Mouse (Mus musculus): ENCODE data around the gene Plaa.
"Not testable (repeated sequence)": the region's sequence is repeated elsewhere in the genome, so short reads cannot be mapped to it uniquely, and the experiment has no call there.

Plaa gene

GRCm38 (mm10) chr4:94603031-94603629 lies at the start of gene Plaa:
Gene Plaa, minus strand, starts transcription at chr4:94603244.
- peak; percentile 86 for DNase-seq

DNA sequence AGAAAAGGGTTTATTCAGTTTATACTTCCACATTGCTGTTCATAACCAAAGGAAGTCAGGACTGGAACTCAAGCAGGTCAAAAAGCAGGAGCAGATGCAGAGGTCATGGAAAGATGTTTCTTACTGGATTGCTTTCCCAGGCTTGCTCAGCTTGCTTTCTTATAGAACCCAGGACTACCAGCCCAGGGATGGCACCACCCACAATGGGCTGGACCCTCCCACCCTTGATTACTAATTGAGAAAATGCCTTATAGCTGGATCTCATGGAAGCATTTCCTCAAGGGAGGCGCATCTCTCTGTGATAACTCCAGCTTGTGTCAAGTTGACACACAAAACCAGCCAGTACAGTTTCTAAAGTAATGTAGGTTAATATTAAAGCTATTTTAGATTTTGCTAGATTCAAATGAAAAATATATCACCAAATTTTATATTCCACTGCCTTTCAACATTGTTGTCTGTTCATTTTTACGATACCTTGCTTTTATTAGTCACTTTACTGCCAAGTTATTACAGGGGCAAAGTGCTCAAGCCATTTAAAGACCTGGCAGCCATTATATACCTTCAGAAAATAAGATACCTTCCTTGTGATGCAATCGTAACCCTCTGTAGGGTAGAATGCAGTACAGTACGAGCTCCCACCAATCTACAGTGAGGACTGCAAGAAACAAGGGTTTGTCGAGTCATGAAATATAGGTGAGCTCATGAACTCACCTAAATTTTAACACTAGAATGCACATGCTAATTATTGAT lies 47.6 kb upstream of the Plaa start:
- DNase-seq: not testable (repeated sequence)

GRCm38 (mm10) chr4:94649920-94650319 lies 46.9 kb upstream of the Plaa start, which contains the start of gene Lrrc19:
Gene Lrrc19, minus strand, starts transcription at chr4:94650144.
- no peak for DNase-seq

- no peak for DNase-seq
Observed at GRCm38 (mm10) chr4:94643141-94643540, 40.1 kb upstream of the Plaa start.

DNA sequence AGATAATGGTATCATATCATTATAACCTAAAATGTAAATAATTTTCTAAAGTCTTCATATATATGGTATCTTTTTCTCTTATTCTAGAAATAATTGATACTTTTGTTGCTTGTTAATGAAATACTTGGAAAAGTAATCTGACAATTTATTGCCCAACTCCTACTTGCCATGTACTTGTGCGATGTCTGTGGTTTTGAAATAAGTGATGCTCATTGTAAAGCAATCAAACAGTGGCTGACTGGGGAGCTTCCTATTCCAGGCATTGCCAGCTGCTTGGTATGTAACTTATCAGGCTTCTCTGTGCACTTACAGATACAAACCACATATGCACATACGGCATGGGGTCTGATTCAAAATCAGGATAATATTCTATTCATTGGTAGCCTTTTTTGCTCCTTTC lies 17.0 kb upstream of the Plaa start:
- no peak for DNase-seq

GRCm38 (mm10) chr4:94614627-94615006 lies 11.6 kb upstream of the Plaa start:
- no peak for DNase-seq

DNA sequence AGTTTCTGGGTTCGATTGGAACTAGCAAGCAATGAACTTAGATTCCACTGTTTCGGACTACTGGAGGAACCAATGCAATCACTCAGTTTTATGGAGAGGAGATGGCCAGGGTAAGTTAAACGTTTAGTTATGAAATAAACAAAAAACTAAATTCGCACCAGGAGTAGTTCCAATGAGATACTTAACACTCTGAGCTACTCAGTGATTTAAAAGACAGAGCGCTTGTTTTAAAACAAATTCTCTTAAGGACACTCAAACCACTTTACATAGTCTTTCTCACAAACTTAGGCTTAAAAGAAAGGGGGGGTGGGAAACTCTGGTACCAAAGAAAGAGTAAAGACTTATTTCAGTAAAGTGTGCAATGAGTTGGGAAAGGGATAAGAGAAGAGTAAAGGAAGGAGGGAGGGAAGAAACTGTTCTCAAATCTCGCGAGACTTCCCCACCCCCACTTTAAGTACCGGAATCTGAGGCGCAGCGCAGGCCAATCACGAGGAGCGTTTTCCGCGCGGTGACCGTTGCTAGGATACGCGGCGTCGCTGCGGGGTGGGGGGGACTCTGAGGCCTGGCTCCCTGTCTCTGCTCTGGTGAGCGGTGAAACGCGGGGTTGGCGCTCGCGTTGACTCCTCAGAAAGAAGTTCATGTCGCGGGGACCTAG lies 11.1 kb upstream of the Plaa start, which contains the start of gene Ift74:
Ift74 (plus strand) TSS at position 520 of the 655 bp plus-strand sequence.
- DNase-seq: peak; percentile 90

GRCm38 (mm10) chr4:94610339-94610738 lies 7.3 kb upstream of the Plaa start:
- no peak for DNase-seq

DNA sequence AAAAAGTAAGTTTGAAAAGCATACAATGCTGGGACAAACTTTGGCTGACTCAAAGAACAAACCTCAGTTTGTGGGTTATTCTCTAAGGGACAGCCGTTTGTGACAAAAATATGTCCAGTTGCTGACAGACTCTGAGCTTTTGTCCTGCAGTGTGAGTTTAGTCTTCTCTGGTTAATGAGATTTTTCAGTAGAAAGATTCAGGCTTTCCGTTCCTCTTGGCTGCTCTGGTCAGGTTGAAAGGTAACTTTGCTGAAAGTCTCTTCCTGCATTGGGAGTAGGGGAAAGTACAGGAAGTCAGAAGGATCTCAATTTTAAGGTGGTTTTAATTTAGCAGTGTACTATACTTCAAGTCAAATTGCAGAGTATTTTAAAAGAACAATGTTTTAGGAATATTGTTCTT lies 2.5 kb upstream of the Plaa start:
- no peak for DNase-seq

- no peak for DNase-seq
Observed at GRCm38 (mm10) chr4:94604452-94605019, 1.5 kb upstream of the Plaa start.

GRCm38 (mm10) chr4:94602496-94603030 lies 481 bp downstream of the Plaa start:
- no peak for DNase-seq

GRCm38 (mm10) chr4:94601395-94601794 lies 1.6 kb downstream of the Plaa start:
- no peak for DNase-seq

DNA sequence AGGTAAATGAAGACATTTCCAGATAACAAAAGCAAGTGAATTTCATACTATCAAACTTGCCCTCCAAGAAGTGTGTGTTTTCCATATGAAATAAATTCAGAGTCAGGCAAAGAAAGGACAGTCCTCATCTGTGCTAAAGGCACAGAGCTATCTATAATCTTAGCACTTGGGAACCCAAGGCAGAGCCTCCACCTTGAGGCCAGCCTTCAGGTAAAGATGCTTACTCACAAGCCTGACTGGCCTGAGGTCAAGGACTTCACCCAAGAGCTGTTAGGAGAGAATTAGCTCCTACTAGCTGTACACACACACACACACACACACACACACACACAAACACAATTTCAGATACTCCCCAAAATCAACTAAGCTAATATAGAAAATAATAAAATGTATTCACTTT lies 10.3 kb downstream of the Plaa start:
- no peak for DNase-seq

DNA sequence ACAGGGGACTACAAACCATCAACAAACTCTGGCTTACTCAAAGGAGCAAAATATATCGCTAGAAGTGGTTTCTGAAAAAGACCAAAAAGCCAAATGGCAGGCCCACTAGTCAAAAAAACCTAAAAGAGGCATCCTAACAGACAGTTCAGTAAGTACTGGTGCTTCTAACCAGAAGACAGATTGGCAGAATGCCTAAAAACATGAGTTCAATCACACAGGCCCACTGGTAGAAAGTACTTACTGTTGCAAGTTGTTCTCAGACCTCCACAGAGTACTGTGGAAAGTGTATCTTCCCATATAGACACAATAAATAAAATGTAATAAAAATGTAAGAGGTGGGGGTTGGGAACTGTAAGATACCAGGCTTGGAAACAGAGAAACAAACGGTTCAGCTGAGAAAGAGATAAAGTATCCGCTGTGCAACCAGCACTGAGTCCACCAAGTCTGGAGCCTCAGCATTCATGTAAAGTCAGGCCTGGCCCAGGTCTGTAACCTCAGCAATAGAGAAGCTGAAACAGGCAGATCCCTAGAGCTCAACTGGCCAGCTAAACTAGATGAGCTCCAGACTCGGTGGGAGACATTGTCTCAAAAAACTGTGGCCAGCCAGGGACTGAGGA lies 11.2 kb downstream of the Plaa start:
- no peak for DNase-seq

GRCm38 (mm10) chr4:94572677-94573076 lies 30.4 kb downstream of the Plaa start:
- no peak for DNase-seq

DNA sequence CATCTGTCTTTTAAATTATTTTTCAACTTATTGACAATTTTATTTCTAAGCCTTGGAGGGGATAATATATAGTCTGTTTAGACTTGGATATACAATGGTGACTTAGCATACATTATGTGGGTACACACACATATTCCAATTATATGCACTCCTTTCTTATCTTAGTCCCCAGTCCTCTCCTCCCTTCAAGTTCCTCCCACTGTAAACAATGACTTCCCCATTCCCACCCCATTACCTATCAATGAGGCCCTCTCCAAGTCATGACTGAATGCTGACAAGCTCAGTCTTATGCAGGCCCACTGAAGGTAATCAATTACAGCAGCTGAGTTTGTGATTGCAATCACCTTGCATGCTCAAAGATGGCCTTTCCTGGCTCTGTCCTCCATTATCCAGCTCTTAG lies 38.7 kb downstream of the Plaa start:
- no peak for DNase-seq

DNA sequence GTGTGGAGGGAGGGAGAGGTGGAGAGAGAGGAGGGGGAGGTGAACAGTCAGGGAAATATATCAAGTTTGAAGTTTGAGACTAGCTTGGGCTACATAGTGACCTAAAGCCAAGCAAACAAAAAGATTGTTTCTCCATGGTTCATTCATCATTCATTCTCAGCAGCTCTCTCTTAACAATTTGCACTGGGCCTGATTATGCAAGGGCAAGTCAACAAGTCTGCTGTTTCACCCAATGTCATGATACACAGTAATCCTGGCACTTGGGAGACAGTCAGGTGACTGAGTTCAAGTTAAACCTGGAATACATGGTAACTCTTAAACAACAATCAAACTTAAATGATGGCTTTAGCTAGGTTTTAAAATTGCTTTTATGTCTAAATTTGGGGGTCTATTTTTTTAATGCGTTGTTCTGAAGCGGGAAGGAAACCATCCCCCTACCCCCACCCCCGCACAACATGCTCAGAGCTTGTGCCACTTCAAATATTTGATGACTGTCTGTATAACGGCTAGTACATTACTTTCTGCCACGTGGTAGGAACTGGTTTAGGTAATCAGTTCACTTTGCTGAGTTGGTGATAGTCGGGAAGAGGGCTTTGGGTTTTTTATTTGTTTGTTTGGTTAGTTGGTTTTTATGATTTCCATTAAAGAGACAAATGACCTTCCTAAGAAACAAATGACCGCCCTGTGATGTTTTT lies 40.9 kb downstream of the Plaa start:
- no peak for DNase-seq

GRCm38 (mm10) chr4:94560316-94560715 lies 42.7 kb downstream of the Plaa start:
- DNase-seq: no peak

DNA sequence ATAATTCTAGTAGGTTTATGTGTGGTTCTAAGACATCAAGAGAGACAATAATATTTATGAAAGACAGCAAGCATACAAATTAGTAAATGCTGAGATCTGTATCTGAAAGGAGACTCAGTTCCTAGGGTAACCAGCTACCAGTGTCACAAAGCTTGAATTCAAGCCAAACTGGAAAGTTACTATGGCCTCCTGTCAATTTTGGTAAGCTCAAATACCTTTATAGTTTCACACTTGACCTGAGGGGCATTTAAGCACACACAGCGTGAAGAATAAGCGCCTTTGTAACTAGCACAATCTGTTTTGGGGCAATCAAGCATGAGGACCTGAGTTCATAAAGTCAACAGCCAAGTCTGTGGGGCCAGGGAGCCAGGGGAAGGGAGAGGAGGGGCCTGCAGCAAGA lies 43.8 kb downstream of the Plaa start:
- DNase-seq: no peak

DNA sequence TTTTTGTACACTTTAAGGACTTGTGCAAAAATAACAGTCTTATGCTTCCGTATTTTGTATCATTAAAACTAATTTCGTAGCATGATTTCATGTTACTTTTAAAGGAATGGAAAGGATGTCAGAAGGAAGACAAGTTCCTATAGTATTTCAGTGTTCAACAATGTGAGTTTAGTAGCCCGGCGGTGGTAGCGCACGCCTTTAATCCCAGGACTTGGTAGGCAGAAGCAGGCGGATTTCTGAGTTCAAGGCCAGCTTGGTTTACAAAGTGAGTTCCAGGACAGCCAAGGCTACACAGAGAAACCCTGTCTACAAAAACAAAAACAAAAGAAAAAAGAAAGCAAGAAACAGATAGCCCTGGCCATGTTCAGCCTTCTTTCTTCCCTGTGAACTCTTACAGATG lies 45.9 kb downstream of the Plaa start:
- DNase-seq: peak; percentile 11

GRCm38 (mm10) chr4:94556265-94557054 lies 46.6 kb downstream of the Plaa start, which contains the start of the genes Gm10306 and Caap1:
Gene Gm10306, plus strand, starts transcription at chr4:94556546.
Gene Caap1, minus strand, starts transcription at chr4:94556796.
- DNase-seq: peak; percentile 90

All from cerebellum, adult 8-10 months (tissue).